Mouse (Mus musculus) left cerebral cortex, adult 18-20 months (tissue): ENCODE measurements around the gene Spred2. TPM values are rescaled to one million over a fixed set of nuclear protein-coding genes. Genes with fewer than 3 reads are reported as not detected.
A peak's percentile ranks its signal among the peaks of the same experiment; 100 is the strongest.
"Not testable (repeated sequence)": the region's sequence is repeated elsewhere in the genome, so short reads cannot be mapped to it uniquely, and the experiment has no call there.

Experiments
- DNase-seq, 2 experiments: peaks; one replicate each; pipeline ENCODE4 v3.0.0; 2021 to 2022; ENCODE audit warnings: low spot score in 2 of 2, mixed read lengths in 1 of 2
- total RNA-seq, 2 experiments: library from RNA; stranded (reverse); gene quantifications; 2 replicates each; pipeline ENCODE4 v1.2.3; 2021

The Spred2 gene
- total RNA-seq, 2 experiments from 2014 or later, result 99.8 to 122 TPM

- DNase-seq, result no peak
These were observed 93.8 kb downstream of the Spred2 start for GRCm38 (mm10) chr11:20017937-20018336.

DNA sequence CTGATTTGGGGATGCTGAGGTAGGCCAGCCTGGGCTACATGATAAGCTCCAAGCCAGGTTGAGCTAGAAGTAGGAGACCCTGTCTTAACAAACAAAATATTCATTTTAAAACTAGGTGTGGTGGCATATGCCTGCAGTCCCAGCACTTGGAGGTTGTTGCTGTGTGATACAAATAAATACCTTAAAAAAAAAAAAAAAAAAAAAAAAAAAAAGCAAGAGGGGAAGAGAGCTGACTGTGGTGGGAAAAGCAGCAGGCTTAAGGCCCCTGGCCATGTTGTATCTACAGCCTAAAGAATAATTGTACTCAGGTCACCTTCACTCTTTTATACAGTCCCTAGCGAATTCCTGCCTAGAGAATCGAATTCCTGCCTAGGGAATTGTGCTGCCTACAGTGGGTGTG, 94.7 kb downstream of the Spred2 start:
- no peak for DNase-seq

DNA sequence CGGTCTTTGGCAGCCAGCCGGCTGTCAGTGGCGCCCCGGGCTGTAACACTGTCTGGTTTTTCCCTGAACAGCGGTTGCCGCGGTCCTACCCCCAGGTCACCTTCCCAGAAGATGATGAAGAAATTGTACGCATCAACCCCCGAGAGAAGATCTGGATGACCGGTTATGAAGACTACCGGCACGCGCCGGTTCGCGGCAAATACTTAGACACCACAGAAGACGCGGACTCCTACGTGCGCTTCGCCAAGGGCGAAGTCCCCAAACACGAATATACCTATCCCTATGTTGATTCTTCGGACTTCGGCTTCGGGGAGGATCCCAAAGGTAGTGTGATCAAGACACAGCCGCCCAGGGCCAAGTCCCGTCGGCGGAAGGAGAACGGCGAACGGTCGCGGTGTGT, 96.5 kb downstream of the Spred2 start:
- DNase-seq, result no peak

- no peak for DNase-seq
These were observed 98.3 kb downstream of the Spred2 start for GRCm38 (mm10) chr11:20022462-20022861.

DNA sequence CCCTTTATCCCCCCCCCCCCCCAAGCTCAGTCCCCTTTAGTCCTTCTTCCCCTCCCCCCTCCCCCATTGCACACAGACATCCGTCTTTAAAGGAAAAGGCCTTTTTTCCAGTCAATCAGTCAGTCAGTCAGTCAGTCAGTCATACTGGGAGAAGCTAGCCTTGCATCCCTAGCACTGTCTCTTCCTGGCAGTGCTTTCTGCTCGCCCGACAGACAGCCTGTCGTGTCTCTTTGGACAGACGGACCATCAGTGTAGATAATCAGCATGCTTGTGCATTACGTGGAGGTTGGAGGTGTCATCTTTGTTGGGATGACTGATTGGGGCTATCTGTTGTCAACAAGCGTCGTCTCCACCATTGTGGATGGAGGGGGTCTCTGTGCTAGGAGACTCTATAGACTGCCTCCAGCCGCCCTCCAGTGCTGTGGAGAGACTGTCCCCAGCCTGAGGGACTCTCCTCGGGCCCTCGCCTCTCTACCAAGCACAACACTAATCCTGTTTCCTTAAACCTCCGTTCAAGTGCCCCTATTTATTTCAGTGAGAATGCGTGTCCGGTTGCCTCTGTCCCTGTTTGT, 98.8 kb downstream of the Spred2 start:
- no peak for DNase-seq

GRCm38 (mm10) chr11:20025899-20026298, 101.7 kb downstream of the Spred2 start:
- no peak for DNase-seq

DNA sequence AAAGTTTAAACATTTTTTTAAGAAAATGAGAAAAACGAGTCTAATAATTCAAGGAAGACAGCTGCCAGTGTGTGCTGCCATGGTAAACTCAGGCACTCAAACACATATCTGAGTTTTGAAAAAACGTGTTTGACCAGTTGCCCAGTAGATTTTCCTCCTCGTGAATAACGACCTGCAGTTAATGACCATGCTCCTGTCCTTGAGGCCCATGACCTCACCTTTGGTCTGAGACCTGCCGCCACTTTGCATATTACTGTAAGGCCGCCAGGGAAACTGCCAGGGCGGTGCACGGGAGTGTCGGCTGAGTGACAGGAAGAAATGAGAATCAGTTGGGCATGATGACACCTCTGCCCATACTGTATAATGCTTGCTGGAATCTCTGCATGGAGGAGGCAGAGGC, 103.5 kb downstream of the Spred2 start:
- no peak for DNase-seq

DNA sequence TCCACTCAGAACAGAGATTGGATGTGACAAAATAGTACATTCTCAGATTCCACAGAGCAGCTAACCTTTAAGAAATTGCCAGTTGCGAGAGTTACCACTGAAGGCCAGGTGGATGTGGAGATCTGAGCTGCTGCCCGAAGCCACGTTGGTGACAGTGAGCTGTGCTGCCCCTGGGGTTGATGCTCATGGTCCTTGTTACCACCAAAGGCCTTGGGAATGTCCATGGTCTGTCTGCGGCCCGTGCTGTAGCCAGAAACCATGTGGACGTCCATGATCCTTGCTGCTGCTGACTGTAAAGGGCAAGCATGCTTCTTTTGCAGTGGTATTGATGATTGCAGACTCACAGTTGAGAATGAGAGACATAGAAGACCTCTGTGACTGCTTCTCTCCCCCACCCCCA, 104.2 kb downstream of the Spred2 start:
- DNase-seq, result no peak

GRCm38 (mm10) chr11:20029014-20029413, 104.8 kb downstream of the Spred2 start:
- no peak for DNase-seq

DNA sequence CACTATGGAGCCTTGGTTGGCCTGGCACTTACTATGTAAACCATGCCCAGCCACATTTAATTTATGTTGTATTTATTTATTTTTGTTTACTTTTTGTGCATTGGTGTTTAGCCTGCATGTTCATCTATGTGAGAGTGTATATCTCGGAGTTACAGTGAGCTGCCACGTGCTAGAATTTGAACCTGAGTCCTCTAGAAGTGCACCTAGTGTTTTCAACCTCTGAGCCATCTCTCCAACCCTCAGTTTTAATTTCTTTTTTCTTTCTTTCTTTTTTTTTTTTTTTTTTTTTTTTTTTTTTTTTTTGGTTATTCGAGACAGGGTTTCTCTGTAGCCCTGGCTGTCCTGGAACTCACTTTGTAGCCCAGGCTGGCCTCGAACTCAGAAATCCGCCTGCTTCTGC, 106.8 kb downstream of the Spred2 start:
- DNase-seq, result not testable (repeated sequence)

DNA sequence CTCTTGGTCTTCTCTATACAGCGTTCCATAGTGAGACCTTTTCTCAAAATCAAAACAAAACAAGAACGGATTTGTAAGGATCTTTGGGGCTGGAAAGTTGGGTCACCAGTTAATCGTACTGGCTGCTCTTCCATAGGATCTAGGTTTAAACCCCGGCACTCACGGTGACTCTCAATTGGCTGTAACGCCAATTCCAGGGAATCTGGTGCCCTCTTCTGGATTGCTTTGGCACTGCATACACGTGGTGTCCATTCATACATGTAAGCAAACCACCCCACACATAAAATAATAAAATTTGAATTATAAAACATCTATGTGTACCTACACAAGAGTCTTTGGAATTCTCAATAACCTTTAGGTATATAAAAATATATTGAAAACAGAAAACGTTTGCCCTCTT, 107.4 kb downstream of the Spred2 start:
- no peak for DNase-seq

DNA sequence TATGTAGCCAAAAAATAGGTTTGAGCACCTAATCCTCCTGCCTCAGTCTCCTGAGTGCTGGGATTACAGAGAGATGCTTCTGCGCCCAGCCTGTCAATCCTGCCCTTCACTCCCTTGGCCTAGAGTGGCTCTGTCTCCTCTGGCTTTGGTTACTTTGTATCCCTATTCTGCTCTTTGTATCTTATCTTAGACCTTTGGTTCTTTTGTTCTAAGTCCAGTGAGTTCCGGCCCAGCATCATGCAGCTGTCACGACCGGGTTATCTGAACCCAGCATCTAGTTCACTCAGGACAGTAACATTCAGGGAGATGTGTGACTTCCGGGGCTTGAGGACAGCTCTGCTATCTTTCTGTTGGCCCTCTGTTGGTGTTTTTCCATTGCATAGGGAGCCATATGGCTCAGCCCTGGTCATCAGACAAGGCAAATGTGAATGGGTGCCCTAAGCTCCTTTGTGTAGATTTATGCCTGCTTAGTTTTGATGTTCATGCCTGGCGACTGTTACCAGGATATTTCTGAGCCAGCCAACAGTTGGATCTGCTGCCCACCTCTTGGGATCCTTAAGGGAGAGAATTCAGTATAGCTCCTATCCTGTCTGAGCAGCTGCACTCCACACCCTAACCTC, 109.5 kb downstream of the Spred2 start:
- no peak for DNase-seq

- no peak for DNase-seq
These were observed 110.3 kb downstream of the Spred2 start for GRCm38 (mm10) chr11:20034337-20034947.

GRCm38 (mm10) chr11:20035343-20035928, 111.3 kb downstream of the Spred2 start:
- peak; percentile 75 for DNase-seq

DNA sequence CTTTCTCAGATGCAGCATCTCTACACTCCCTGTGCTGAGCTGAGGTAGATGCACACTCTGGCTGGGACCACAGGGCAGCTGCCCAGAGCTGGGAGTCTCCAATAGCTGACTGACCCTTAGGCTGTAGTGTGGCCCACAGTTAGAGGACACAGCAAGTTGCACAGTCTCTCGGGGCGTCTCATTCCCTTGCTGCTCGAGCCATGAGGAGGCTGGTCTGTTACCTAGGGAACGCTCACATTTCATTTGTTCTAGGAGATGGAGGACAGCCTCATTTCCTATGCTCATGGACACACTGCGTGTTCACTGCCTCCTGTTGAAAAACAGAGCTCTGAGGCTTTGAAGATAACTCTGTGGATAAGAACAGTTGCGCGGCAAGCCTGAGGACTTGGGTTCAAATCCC, 111.8 kb downstream of the Spred2 start:
- DNase-seq, result no peak

DNA sequence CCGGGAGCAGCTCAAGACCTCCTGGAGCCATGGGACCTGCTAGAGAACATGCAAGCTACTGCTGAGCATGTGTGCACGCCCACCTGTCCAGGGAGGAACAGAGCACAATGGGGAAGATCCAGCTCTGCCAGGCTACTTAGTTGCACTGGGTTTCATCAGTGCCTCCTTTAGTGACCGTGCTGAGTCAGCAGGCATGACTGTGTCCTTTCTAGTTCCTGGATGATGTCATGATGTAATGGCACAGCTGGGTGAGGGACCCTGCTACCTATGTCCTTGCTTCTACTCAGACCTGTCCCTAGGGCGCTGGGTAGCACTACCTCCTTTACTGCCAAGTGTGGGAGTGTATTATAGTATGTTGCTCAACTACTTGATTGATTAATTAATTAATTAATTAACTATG, 113.6 kb downstream of the Spred2 start:
- no peak for DNase-seq

GRCm38 (mm10) chr11:20038723-20039122, 114.5 kb downstream of the Spred2 start:
- DNase-seq, result peak; percentile 61 to 77

DNA sequence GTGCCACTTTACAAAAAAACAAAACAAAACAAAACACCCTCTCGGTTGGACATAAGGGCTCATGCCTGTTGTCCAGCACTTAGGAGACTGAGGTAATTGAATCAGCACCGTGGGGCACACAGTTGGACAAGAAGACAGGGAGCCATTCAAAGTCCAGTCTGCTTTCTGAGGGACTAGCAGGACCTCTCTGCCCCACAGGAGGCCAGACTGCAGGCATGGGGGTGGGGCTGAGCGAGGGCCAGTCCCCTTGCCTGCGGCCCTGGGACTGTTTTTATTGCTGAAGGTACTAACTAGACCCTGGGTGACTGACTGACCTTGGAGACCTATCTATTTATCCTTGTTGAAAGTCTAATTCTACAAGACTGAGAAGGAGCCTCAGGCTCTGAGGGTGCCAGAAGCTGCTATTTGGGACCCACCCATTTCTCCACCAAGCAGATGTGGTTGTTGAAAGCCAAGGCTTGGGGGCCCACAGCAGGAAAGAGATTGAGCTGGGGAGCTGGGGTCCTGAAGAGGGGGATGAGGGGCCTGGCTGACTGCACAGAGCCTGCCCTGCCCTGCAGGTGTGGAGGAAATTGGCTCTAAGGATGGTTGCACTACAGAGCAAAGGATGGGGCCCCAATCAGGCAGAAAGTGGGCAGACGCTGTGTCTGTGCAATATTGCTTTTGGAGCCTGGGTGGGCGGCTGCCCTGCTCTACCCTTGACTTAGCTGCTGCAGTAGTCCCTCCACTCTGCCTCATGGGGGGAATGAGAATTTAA, 117.2 kb downstream of the Spred2 start:
- DNase-seq, result no peak

DNA sequence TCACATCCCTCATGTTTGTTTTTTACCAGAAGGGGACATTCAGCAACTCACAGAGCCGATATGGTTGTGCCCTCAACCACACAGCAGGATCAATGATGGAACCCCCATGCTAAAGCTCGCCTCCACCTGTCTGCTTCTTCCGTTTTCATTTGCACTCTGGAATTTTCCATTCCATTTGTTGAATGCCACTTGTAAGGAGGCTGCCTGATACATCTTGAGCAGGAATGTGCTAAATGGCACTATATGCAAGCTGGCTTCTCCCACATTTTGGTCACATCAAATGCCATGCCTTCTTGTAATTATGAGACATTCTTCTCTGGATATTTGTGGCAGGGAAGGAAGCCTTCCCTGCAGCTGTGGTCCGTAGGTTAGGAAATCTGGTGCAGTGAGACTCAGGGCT, 117.9 kb downstream of the Spred2 start:
- no peak for DNase-seq

DNA sequence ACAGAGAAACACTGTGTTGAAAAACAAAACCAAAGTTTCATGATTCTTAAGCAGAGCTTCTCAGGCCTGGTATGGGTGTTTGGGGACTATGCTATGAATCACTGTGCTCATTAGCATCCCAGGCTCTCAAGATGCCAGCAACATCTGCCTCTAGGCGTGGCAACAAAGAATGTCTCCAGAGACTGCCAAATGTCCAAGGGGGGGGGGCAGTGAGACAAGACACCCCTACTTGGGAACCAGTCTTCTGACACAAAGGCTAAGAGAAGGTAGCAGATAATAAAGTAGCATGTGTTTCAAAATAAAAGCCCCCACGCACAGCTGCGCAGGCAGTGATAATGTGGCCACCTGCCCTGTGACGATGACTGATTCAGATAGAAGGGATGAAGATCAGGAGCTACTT, 119.1 kb downstream of the Spred2 start:
- DNase-seq, result no peak

- DNase-seq, result no peak
These were observed 121.4 kb downstream of the Spred2 start for GRCm38 (mm10) chr11:20045586-20045985.
